Mouse (Mus musculus) hindbrain, embryonic 16.5 days (tissue): ENCODE measurements around the gene Rims3. TPM values are rescaled to one million over a fixed set of nuclear protein-coding genes. Genes with fewer than 3 reads are reported as not detected.
A peak's percentile ranks its signal among the peaks of the same experiment; 100 is the strongest.

Experiments used
- ATAC-seq: fragments of 200-750 bp; cut with Nextera tagmentation; 2 replicates; pipeline ENCODE4 v1.8.0; 2017; ENCODE audit warnings: moderate TSS enrichment, moderate library complexity
- H3K27ac ChIP-seq: fragments of 300-500 bp; sonication (generic); 2 replicates; pipeline ENCODE4 v1.5.1; 2014; ENCODE audit warnings: low read depth, mild to moderate bottlenecking, control low read depth, low read length, moderate library complexity
- H3K27me3 ChIP-seq: fragments of 300-500 bp; sonication (generic); replicated peaks from 2 replicates; pipeline ENCODE4 v1.6.1; 2014; ENCODE audit warnings: low read length; ENCODE audit not compliant: control insufficient read depth, insufficient read depth
- H3K36me3 ChIP-seq: fragments of 300-500 bp; sonication (generic); 2 replicates; pipeline ENCODE4 v1.6.1; 2014; ENCODE audit warnings: mild to moderate bottlenecking, low read length, moderate library complexity, mixed read lengths; ENCODE audit not compliant: control insufficient read depth, insufficient read depth
- H3K4me1 ChIP-seq: fragments of 300-500 bp; sonication (generic); 2 replicates; pipeline ENCODE4 v1.6.1; 2014; ENCODE audit warnings: low read depth, low read length; ENCODE audit not compliant: control insufficient read depth, insufficient read depth
- H3K4me2 ChIP-seq: fragments of 300-500 bp; sonication (generic); 2 replicates; pipeline ENCODE4 v1.6.1; 2014; ENCODE audit warnings: mild to moderate bottlenecking, low read length, control low read depth, moderate library complexity
- H3K4me3 ChIP-seq: fragments of 300-500 bp; sonication (generic); 2 replicates; pipeline ENCODE4 v1.5.1; 2014; ENCODE audit warnings: mild to moderate bottlenecking, low read length, control low read depth, moderate library complexity
- H3K9ac ChIP-seq: fragments of 300-500 bp; sonication (generic); 2 replicates; pipeline ENCODE4 v1.6.1; 2014; ENCODE audit warnings: low read depth, mild to moderate bottlenecking, control low read depth, low read length, moderate library complexity
- H3K9me3 ChIP-seq: fragments of 300-500 bp; sonication (generic); 2 replicates; pipeline ENCODE4 v1.6.1; 2014; ENCODE audit warnings: mild to moderate bottlenecking, low read length, moderate library complexity; ENCODE audit not compliant: control insufficient read depth
- WGBS: fragments of 180-500 bp; shearing (Covaris S2); extraction: QIAGEN DNeasy Blood & Tissue Kit; methylation state at CpG from one replicate; pipeline ENCODE4 v1.1.7; 2014; 5-methylcytosine and 5-hydroxymethylcytosine counted together
- polyA plus RNA-seq: library from polyadenylated mRNA; unstranded; fragments of >200 nt; fragmentation: Nextera tagmentation; extraction: Ambion mirVana; gene quantifications from 2 replicates; pipeline ENCODE4 v1.2.1, GENCODE M21; 2015

Rims3 gene
- polyA plus RNA-seq, 1 experiment from 2014 or later: 24.0 TPM

GRCm38 (mm10) chr4:120895226-120895625 lies 40.6 kb downstream of the Rims3 start:
- Histone ChIP-seq H3K4me2 (no peak overlapping the region), H3K9ac (no peak overlapping the region), H3K36me3 (no peaks in the 10 kb centered on the region), H3K27me3 (no peaks in the 10 kb centered on the region), H3K27ac (no peak overlapping the region), H3K4me1 (no peaks in the 10 kb centered on the region), H3K9me3 (no peaks in the 10 kb centered on the region), H3K4me3 (no peak overlapping the region)
- WGBS: 73% methylated on average over 7 of the region's 7 CpGs
- no peak for ATAC-seq

GRCm38 (mm10) chr4:120895810-120896584 lies 41.4 kb downstream of the Rims3 start:
- H3K4me1 ChIP-seq: no peaks in the 10 kb centered on the region
- H3K9ac ChIP-seq: no peak overlapping the region
- ATAC-seq: no peak
- H3K4me3 ChIP-seq: no peak overlapping the region
- 80% methylated on average over 7 of the region's 7 CpGs for WGBS
- H3K4me2 ChIP-seq: no peak overlapping the region
- H3K27ac ChIP-seq: no peak overlapping the region
- no peaks in the 10 kb centered on the region for H3K27me3 ChIP-seq
- no peaks in the 10 kb centered on the region for H3K36me3 ChIP-seq
- H3K9me3 ChIP-seq: no peaks in the 10 kb centered on the region

GRCm38 (mm10) chr4:120904533-120904932 lies 49.9 kb downstream of the Rims3 start:
- H3K36me3 ChIP-seq: no peaks in the 10 kb centered on the region
- no peak overlapping the region for H3K4me3 ChIP-seq
- no peak overlapping the region for H3K4me2 ChIP-seq
- WGBS: 67% methylated on average over 4 of the region's 4 CpGs
- H3K9me3 ChIP-seq: no peaks in the 10 kb centered on the region
- no peaks in the 10 kb centered on the region for H3K4me1 ChIP-seq
- no peak overlapping the region for H3K9ac ChIP-seq
- no peak for ATAC-seq
- H3K27ac ChIP-seq: no peak overlapping the region
- no peaks in the 10 kb centered on the region for H3K27me3 ChIP-seq

GRCm38 (mm10) chr4:120905644-120906043 lies 51.0 kb downstream of the Rims3 start:
- H3K27ac ChIP-seq: no peak overlapping the region
- H3K4me3 ChIP-seq: no peak overlapping the region
- H3K9me3 ChIP-seq: no peaks in the 10 kb centered on the region
- no peak for ATAC-seq
- H3K36me3 ChIP-seq: no peaks in the 10 kb centered on the region
- H3K4me2 ChIP-seq: no peak overlapping the region
- WGBS: 74% methylated on average over 5 of the region's 5 CpGs
- no peaks in the 10 kb centered on the region for H3K4me1 ChIP-seq
- no peak overlapping the region for H3K9ac ChIP-seq
- no peaks in the 10 kb centered on the region for H3K27me3 ChIP-seq

- no peaks in the 10 kb centered on the region for H3K36me3 ChIP-seq
- peak; percentile 75 for ATAC-seq
- no peak overlapping the region for H3K4me2 ChIP-seq
- no peak overlapping the region for H3K27ac ChIP-seq
- no peaks in the 10 kb centered on the region for H3K9me3 ChIP-seq
- no peak overlapping the region for H3K9ac ChIP-seq
- 33% methylated on average over 15 of the region's 15 CpGs for WGBS
- no peak overlapping the region for H3K4me3 ChIP-seq
- no peaks in the 10 kb centered on the region for H3K27me3 ChIP-seq
- H3K4me1 ChIP-seq: no peaks in the 10 kb centered on the region
These were observed 55.0 kb downstream of the Rims3 start for GRCm38 (mm10) chr4:120909558-120910150.

- 83% methylated on average over 6 of the region's 6 CpGs for WGBS
- H3K9ac ChIP-seq: no peak overlapping the region
These were observed 56.5 kb downstream of the Rims3 start for GRCm38 (mm10) chr4:120911086-120911485.

GRCm38 (mm10) chr4:120912866-120913265 lies 58.2 kb downstream of the Rims3 start:
- no peak overlapping the region for H3K9ac ChIP-seq
- H3K9me3 ChIP-seq: no peaks in the 10 kb centered on the region
- no peak for ATAC-seq
- no peaks in the 10 kb centered on the region for H3K36me3 ChIP-seq
- no peak overlapping the region for H3K4me3 ChIP-seq
- 60% methylated on average over 4 of the region's 4 CpGs for WGBS
- H3K27ac ChIP-seq: no peak overlapping the region
- no peak overlapping the region for H3K4me2 ChIP-seq
- H3K27me3 ChIP-seq: no peaks in the 10 kb centered on the region
- no peaks in the 10 kb centered on the region for H3K4me1 ChIP-seq

More at GRCm38 (mm10) chr4:120911086-120911485, 56.5 kb downstream of the Rims3 start:
- H3K4me3 ChIP-seq: no peak overlapping the region
- no peaks in the 10 kb centered on the region for H3K27me3 ChIP-seq
- no peaks in the 10 kb centered on the region for H3K36me3 ChIP-seq
- no peaks in the 10 kb centered on the region for H3K4me1 ChIP-seq
- H3K27ac ChIP-seq: no peak overlapping the region
- ATAC-seq: no peak
- no peaks in the 10 kb centered on the region for H3K9me3 ChIP-seq
- H3K4me2 ChIP-seq: no peak overlapping the region

- Histone ChIP-seq H3K9me3 (no peaks in the 10 kb centered on the region), H3K27me3 (no peaks in the 10 kb centered on the region), H3K27ac (no peak overlapping the region), H3K36me3 (no peaks in the 10 kb centered on the region), H3K4me2 (no peak overlapping the region), H3K4me1 (no peaks in the 10 kb centered on the region), H3K4me3 (no peak overlapping the region), H3K9ac (no peak overlapping the region)
- 73% methylated on average over 8 of the region's 8 CpGs for WGBS
- no peak for ATAC-seq
These were observed 58.8 kb downstream of the Rims3 start for GRCm38 (mm10) chr4:120913443-120913842.

- Histone ChIP-seq H3K4me3 (no peak overlapping the region), H3K4me2 (no peak overlapping the region), H3K9ac (no peak overlapping the region), H3K36me3 (no peaks in the 10 kb centered on the region), H3K27me3 (no peaks in the 10 kb centered on the region), H3K4me1 (no peaks in the 10 kb centered on the region), H3K27ac (no peak overlapping the region), H3K9me3 (no peaks in the 10 kb centered on the region)
- 100% methylated on average over 1 of the region's 1 CpGs for WGBS
- no peak for ATAC-seq
These were observed 59.2 kb downstream of the Rims3 start for GRCm38 (mm10) chr4:120913861-120914260.
